Mouse (Mus musculus) heart, embryonic 12.5 days (tissue): Measurements from ENCODE around the gene Rfc3. TPM values are rescaled to one million over a fixed set of nuclear protein-coding genes. Genes with fewer than 3 reads are reported as not detected.
A peak's percentile ranks its signal among the peaks of the same experiment; 100 is the strongest.
"Not testable (repeated sequence)": the region's sequence is repeated elsewhere in the genome, so short reads cannot be mapped to it uniquely, and the experiment has no call there.

Source experiments
- ATAC-seq: fragments of 200-750 bp; cut with Nextera tagmentation; 2 replicates; pipeline ENCODE4 v1.8.0; 2017; ENCODE audit warnings: moderate TSS enrichment, moderate library complexity; ENCODE audit not compliant: insufficient number of reproducible peaks, low FRiP score
- H3K27ac ChIP-seq: fragments of 300-500 bp; sonication (generic); 2 replicates; pipeline ENCODE4 v1.5.1; 2016; ENCODE audit warnings: mild to moderate bottlenecking, moderate library complexity; ENCODE audit not compliant: poor library complexity, severe bottlenecking
- H3K27me3 ChIP-seq: fragments of 300-500 bp; sonication (generic); replicated peaks from 2 replicates; pipeline ENCODE4 v1.6.1; 2016; ENCODE audit warnings: mild to moderate bottlenecking, moderate library complexity
- H3K36me3 ChIP-seq: fragments of 300-500 bp; sonication (generic); 2 replicates; pipeline ENCODE4 v1.6.1; 2016; ENCODE audit warnings: mild to moderate bottlenecking, moderate library complexity
- H3K4me1 ChIP-seq: fragments of 300-500 bp; sonication (generic); replicated peaks from 2 replicates; pipeline ENCODE4 v1.6.1; 2016; ENCODE audit warnings: mild to moderate bottlenecking
- H3K4me2 ChIP-seq: fragments of 300-500 bp; sonication (generic); 2 replicates; pipeline ENCODE4 v1.6.1; 2016; ENCODE audit warnings: mild to moderate bottlenecking, moderate library complexity
- H3K4me3 ChIP-seq: fragments of 300-500 bp; sonication (generic); 2 replicates; pipeline ENCODE4 v1.5.1; 2016; ENCODE audit warnings: mild to moderate bottlenecking
- H3K9ac ChIP-seq: fragments of 300-500 bp; sonication (generic); 2 replicates; pipeline ENCODE4 v1.6.1; 2016; ENCODE audit warnings: mild to moderate bottlenecking, moderate library complexity
- H3K9me3 ChIP-seq: fragments of 300-500 bp; sonication (generic); replicated peaks from 2 replicates; pipeline ENCODE4 v1.6.1; 2016; ENCODE audit warnings: mild to moderate bottlenecking, moderate library complexity
- WGBS: fragments of 180-500 bp; shearing (Covaris S2); methylation state at CpG from one replicate; pipeline ENCODE4 v1.1.7; 2016; 5-methylcytosine and 5-hydroxymethylcytosine counted together
- polyA plus RNA-seq: library from polyadenylated mRNA; unstranded; fragments of >200 nt; fragmentation: Nextera tagmentation; extraction: Ambion mirVana; gene quantifications from 2 replicates; pipeline ENCODE4 v1.2.1, GENCODE M21; 2016

Rfc3 gene
- 57.0 and 59.4 TPM in 2 replicates for polyA plus RNA-seq

DNA sequence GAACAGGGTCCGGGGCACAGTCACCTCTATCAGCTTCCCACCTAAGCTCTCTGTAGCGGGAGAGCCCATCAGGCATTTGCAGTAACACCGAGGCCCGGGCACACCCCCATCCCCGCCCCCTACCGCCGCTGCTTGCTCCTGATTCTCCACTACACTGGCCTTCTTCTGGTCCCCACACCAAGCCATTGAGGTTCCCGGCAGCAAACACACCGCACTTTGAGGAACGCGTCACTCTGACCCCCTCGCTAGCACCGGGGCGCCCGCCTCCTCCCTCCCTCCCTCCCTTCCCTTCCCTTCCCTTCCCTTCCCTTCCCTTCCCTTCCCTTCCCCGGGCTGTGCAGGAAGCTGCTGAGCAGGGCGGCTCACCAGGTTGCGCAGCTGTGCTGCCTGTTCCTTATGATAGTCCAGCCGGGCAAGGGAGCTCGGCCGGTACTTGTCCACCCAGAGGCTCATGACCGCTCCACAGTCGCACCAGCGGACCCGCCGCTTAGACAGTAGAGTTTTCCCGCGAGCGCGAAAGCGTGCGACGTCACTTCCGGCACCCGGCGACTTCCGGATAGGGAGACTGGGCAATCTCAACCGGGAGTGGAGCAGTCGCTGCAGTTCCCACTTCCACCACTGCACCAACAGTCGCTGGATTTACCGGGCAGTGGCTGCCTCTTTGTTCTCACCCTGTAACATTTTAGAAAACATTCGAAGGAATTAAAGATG lies at the start of gene Rfc3:
Gene Rfc3, minus strand, starts transcription at position 543 of the 711 bp plus-strand sequence.
- Histone ChIP-seq H3K4me3 (peak within 1 kb of the TSS; percentile 91), H3K4me2 (peak within 1 kb of the TSS; percentile 79), H3K36me3 (peaks cover 31% of the 10 kb centered on the region), H3K9ac (peak within 1 kb of the TSS; percentile 85), H3K9me3 (no peaks in the 10 kb centered on the region), H3K27me3 (no peaks in the 10 kb centered on the region), H3K27ac (peak within 1 kb of the TSS; percentile 89), H3K4me1 (peaks cover 4% of the 10 kb centered on the region)
- peak; percentile 99 for ATAC-seq
- 1% methylated on average over 39 of the region's 42 CpGs for WGBS

DNA sequence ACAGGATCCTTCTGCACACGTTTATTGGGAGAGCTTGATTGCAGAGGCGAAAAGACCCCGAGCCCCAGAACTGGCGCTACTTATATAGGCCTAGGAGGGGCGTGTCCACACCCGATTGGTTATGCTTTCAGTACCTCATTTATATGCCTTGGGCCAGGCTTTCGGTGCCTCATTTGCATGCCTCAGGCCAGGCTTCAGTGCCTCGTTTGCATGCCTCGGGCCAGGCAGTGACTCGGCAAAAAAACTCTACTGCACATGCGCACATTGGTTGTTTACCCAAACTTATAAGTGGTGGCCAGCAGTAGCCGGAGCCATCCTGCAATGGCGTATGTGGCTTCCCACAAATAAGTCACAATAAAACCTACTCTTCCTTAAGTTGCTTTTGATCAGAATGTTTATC lies 42.6 kb upstream of the Rfc3 start:
- H3K36me3 ChIP-seq, H3K27me3 ChIP-seq, H3K9me3 ChIP-seq, H3K9ac ChIP-seq, H3K4me1 ChIP-seq, H3K4me2 ChIP-seq, H3K27ac ChIP-seq, H3K4me3 ChIP-seq, ATAC-seq: not testable (repeated sequence)
- WGBS, result 90% methylated on average over 13 of the region's 13 CpGs

DNA sequence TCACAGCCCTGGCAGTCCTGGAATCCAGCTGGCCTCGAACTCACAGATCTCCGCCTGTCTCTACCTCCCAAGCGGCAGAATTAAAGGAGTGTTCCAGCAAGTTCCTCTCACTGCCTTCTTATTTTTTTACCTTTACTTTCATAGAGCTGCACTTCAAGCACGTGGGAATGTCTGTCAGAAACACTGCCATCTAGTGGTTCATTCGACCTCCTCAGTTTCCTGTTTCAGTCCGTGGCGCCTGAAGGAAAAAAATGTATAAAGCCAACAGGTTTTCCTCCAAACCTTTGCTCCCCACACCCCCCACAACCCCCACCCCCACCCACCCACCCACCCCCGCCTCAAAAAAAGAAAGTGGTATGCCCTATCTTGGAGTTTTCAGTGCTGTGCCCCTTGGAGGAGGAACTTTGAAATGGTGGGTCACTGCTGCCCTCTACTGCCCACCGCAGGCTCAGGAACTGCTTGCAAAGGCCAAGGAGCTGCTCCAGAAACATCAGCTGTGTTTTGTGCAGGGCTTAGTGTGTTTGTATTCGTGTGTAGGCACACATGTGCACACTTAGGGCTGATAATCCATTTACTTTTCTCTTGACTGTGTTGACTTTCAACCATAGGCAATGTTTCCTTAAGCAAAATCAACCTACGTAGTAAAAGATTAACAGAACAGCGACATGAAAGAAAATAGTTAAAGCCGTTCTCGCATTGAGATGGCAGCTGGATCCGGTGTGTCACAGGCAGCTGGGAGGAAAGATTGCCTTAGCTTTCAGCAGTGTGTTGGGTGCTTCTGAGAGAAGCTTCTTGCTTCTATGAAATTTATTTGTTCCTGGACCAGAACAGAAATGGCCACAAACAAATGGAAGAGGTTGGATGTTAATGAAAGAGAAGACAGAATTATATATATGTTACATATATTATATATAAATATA lies 35.8 kb upstream of the Rfc3 start:
- Histone ChIP-seq H3K4me1 (no peaks in the 10 kb centered on the region), H3K27ac (no peak overlapping the region), H3K4me3 (peak overlapping the region; percentile 32), H3K9me3 (no peaks in the 10 kb centered on the region), H3K9ac (no peak overlapping the region), H3K36me3 (no peaks in the 10 kb centered on the region), H3K4me2 (peak overlapping the region; percentile 67), H3K27me3 (no peaks in the 10 kb centered on the region)
- ATAC-seq, result peak; percentile 87
- WGBS, result 26% methylated on average over 15 of the region's 15 CpGs

DNA sequence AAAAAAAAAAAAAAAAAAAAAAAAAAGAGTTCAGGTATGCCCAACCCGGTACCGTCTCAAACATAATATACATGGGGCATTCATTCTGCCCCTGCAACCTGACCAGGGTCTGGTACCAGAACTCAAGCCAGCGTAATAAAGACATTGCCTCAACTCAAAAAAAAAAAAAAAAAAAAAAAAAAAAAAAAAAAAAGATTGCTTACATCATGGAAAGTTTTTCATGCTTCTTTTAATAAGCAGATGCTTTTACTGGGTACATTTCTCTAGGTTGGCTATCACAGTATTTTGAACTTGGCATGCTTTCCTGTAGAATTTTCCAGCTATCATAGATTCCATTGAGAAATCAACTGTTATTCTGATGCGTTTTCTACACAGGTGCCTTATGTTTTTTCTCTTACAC lies 11.2 kb upstream of the Rfc3 start:
- 93% methylated on average over 4 of the region's 4 CpGs for WGBS
- H3K27me3 ChIP-seq, result no peaks in the 10 kb centered on the region
- no peaks in the 10 kb centered on the region for H3K36me3 ChIP-seq
- no peak overlapping the region for H3K9ac ChIP-seq
- no peak overlapping the region for H3K27ac ChIP-seq
- H3K4me3 ChIP-seq, result no peak overlapping the region
- 0 out of 2 replicates have a peak, but pooled peaks cover 2% of the 10 kb centered on the region for H3K9me3 ChIP-seq
- no peaks in the 10 kb centered on the region for H3K4me1 ChIP-seq
- no peak for ATAC-seq
- no peak overlapping the region for H3K4me2 ChIP-seq

DNA sequence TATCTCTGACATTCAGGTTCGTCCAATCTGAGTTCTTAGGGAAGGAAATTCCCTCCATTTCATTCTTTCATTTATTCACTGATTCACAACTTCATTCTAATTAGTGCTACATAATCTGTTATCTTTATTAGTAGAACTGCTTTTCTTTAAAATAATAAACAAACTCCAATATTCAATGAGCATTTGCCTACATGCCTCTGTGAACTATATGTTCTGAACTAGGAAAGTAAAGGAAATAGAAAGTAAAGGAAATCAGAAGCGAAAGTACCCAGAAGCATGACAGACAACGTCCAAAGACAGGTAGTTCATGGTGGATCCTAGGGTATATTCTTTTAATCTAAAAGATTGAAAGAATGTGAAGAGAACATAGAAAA lies 356 bp upstream of the Rfc3 start:
- 64% methylated on average over 3 of the region's 3 CpGs for WGBS
- no peak for ATAC-seq
- peaks cover 26% of the 10 kb centered on the region for H3K36me3 ChIP-seq
- peak overlapping the region; percentile 79 for H3K4me2 ChIP-seq
- H3K4me3 ChIP-seq, result peak overlapping the region; percentile 91; the same call in 1 of the 2 replicates
- H3K9ac ChIP-seq, result no peak overlapping the region
- H3K27me3 ChIP-seq, result no peaks in the 10 kb centered on the region
- H3K4me1 ChIP-seq, result peaks cover 4% of the 10 kb centered on the region
- no peak overlapping the region; the same call in 1 of the 2 replicates for H3K27ac ChIP-seq
- H3K9me3 ChIP-seq, result no peaks in the 10 kb centered on the region

GRCm38 (mm10) chr5:151644845-151645244 lies 6.2 kb downstream of the Rfc3 start:
- no peaks in the 10 kb centered on the region for H3K27me3 ChIP-seq
- no peak overlapping the region for H3K4me2 ChIP-seq
- whole genome bisulfite sequencing, result 91% methylated on average over 7 of the region's 7 CpGs
- no peak overlapping the region for H3K4me3 ChIP-seq
- no peak overlapping the region for H3K27ac ChIP-seq
- no peak for ATAC-seq
- no peaks in the 10 kb centered on the region for H3K4me1 ChIP-seq
- peaks cover 85% of the 10 kb centered on the region for H3K36me3 ChIP-seq
- no peaks in the 10 kb centered on the region for H3K9me3 ChIP-seq
- H3K9ac ChIP-seq, result no peak overlapping the region

GRCm38 (mm10) chr5:151642867-151643266 lies 8.2 kb downstream of the Rfc3 start:
- Histone ChIP-seq H3K9ac (no peak overlapping the region), H3K9me3 (no peaks in the 10 kb centered on the region), H3K36me3 (peaks cover 75% of the 10 kb centered on the region), H3K4me3 (no peak overlapping the region), H3K27me3 (no peaks in the 10 kb centered on the region), H3K4me2 (no peak overlapping the region), H3K27ac (no peak overlapping the region), H3K4me1 (no peaks in the 10 kb centered on the region)
- WGBS, result 89% methylated on average over 5 of the region's 5 CpGs
- ATAC-seq, result no peak

DNA sequence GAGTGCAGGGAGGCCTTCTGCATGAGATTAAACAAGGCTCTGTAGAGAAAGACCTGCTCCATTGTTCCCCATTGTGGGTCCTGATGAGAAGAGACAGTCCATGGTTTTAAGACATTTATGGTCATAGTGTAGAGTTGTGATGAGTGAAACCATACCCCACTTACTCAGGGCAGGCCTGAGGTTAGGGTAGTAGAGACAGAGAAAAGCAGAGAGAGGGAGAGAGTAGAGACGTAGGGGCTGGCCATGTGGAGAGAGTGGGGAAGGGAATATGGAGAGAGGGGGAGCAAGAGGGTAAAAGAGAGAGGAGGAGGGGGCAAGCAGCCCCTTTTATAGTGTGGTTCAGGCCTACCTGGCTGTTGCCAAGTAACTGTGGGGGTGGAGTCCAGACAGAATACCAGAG lies 8.9 kb downstream of the Rfc3 start:
- no peaks in the 10 kb centered on the region for H3K4me1 ChIP-seq
- WGBS, result 94% methylated on average over 1 of the region's 1 CpGs
- no peak for ATAC-seq
- H3K4me3 ChIP-seq, result no peak overlapping the region
- no peak overlapping the region for H3K27ac ChIP-seq
- no peak overlapping the region for H3K9ac ChIP-seq
- no peaks in the 10 kb centered on the region for H3K9me3 ChIP-seq
- peaks cover 67% of the 10 kb centered on the region for H3K36me3 ChIP-seq
- no peak overlapping the region for H3K4me2 ChIP-seq
- H3K27me3 ChIP-seq, result no peaks in the 10 kb centered on the region

- no peak for ATAC-seq
- no peak within 1 kb of the TSS for H3K27ac ChIP-seq
- H3K9ac ChIP-seq, result no peak within 1 kb of the TSS
- H3K4me1 ChIP-seq, result no peaks in the 10 kb centered on the region
- H3K9me3 ChIP-seq, result no peaks in the 10 kb centered on the region
- 84% methylated on average over 3 of the region's 3 CpGs for WGBS
- H3K4me3 ChIP-seq, result no peak within 1 kb of the TSS
- H3K27me3 ChIP-seq, result no peaks in the 10 kb centered on the region
- no peaks in the 10 kb centered on the region for H3K36me3 ChIP-seq
- no peak within 1 kb of the TSS for H3K4me2 ChIP-seq
These were observed 45.1 kb downstream of the Rfc3 start, which contains the start of gene Vmn2r18 for GRCm38 (mm10) chr5:151605921-151606320. Gene Vmn2r18 (minus strand): TSS chr5:151606021.

DNA sequence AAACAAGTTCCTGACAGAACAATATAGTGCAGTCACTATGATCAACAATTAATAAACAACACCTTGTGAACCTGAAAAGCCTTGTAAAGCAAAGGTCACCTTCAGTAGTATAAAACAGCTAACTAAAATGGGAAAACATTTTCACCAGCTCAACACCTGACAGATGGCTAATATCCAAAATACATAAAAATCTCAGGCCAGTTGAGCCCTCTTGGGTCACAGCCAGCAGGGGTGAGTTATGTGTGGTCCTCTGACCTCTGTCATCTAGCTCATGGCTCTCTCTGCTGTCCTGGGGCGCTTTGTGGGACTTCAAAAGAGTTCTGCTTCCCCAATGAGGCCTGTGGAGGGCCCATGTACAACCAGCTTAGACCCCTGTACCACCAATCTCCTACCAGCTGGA lies 49.3 kb downstream of the Rfc3 start:
- H3K4me2 ChIP-seq, result no peak overlapping the region
- H3K27me3 ChIP-seq, result no peaks in the 10 kb centered on the region
- H3K36me3 ChIP-seq, result no peaks in the 10 kb centered on the region
- H3K4me1 ChIP-seq, result no peaks in the 10 kb centered on the region
- WGBS, result 28% methylated on average over 1 of the region's 1 CpGs
- H3K27ac ChIP-seq, result no peak overlapping the region
- H3K9ac ChIP-seq, result no peak overlapping the region
- H3K4me3 ChIP-seq, result no peak overlapping the region
- ATAC-seq, result no peak
- no peaks in the 10 kb centered on the region for H3K9me3 ChIP-seq
